Mouse (Mus musculus) cerebellum, adult 2 months (tissue): ENCODE measurements around the gene Plxna2.

Source experiments
- CTCF ChIP-seq: fragments of 200-500 bp; IDR thresholded peaks from 2 replicates; pipeline ENCODE4 v1.5.1; 2011; ENCODE audit warnings: low read depth, mild to moderate bottlenecking, control low read depth, low read length, moderate library complexity, borderline replicate concordance; ENCODE audit not compliant: insufficient read depth
- POLR2A ChIP-seq: fragments of 200-500 bp; IDR thresholded peaks from 2 replicates; pipeline ENCODE4 v1.6.1; 2011; ENCODE audit warnings: low read length, control low read depth, borderline replicate concordance; ENCODE audit not compliant: insufficient read depth

- no peak for TF ChIP-seq POLR2A
- no peak for TF ChIP-seq CTCF
Measured at GRCm38 (mm10) chr1:194781556-194781955, 163.5 kb downstream of the Plxna2 start.
